Mouse (Mus musculus): ENCODE results near the gene Mettl26. TPM values are rescaled to one million over a fixed set of nuclear protein-coding genes. Genes with fewer than 3 reads are reported as not detected.

The Mettl26 gene
- polyA plus RNA-seq, 2 experiments: 52.0 to 62.9 TPM

DNA sequence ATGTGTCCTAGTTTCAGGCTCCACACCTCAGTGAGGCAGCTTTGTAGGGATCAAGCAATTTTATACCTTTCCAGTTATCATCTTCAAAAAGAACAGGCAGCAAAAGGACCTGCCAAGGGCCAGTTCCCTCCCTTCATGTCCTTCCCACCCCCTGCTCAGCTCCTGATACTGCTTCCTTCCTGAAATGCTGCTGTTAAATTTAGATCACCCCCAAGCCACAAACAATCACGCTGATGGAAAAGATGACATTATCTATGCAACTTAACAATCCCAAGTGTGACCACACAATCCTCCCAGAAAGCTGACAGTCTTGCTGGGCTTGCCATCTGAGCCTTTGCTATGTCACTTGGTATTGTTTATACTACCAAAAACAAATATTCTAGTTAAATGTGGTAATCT lies 39.0 kb downstream of the Mettl26 start:
- Histone ChIP-seq H3K27me3 (ENCODE audit: control insufficient read depth, insufficient read depth, low read length) (no peaks in the 10 kb centered on the region), H3K9ac (ENCODE audit: low read depth, low read length, severe bottlenecking) (no peak overlapping the region), H3K36me3 (ENCODE audit: control insufficient read depth, insufficient read depth, low read length) (peaks cover 16% of the 10 kb centered on the region), H3K9me3 (ENCODE audit: control insufficient read depth, low read length) (no peaks in the 10 kb centered on the region), H3K4me2 (replicated peaks; ENCODE audit: low read depth, low read length, severe bottlenecking) (no peak overlapping the region), H3K4me3 (replicated peaks; ENCODE audit: low read length) (no peak overlapping the region), H3K4me1 (ENCODE audit: control insufficient read depth, insufficient read depth, low read length) (peaks cover 10% of the 10 kb centered on the region; the same call in 1 of the 2 replicates), H3K27ac (replicated peaks; ENCODE audit: low read depth, low read length) (no peak overlapping the region)
- no peak for DNase-seq (ENCODE audit: low spot score)
- ATAC-seq (ENCODE audit: low FRiP score, low read depth): no peak
- TF ChIP-seq POLR2A (IDR thresholded peaks at IDR 0.05; ENCODE audit: borderline replicate concordance, extremely low read depth, insufficient read depth, insufficient read length): no peak
- WGBS: 86% methylated on average over 1 of the region's 1 CpGs

DNA sequence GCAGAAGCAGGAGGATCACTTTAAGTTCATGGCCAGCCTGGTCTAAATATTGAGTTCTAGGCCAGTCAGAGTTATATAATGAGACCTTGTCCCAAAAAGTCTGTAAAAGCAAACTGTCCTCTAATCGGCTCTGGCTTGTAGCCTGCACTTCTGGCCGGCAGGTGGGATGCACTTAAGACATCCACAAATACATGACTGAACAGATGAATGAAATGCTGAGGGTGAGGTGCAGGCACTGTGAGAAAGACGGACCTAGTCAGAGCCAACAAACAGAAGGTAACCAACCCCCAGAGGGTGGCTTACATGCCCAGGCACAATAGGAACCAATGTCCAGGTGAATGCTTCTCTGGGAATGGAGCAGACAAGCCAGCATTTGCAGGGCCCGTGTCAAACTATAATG lies 39.4 kb downstream of the Mettl26 start:
- DNase-seq (ENCODE audit: low spot score): no peak

DNA sequence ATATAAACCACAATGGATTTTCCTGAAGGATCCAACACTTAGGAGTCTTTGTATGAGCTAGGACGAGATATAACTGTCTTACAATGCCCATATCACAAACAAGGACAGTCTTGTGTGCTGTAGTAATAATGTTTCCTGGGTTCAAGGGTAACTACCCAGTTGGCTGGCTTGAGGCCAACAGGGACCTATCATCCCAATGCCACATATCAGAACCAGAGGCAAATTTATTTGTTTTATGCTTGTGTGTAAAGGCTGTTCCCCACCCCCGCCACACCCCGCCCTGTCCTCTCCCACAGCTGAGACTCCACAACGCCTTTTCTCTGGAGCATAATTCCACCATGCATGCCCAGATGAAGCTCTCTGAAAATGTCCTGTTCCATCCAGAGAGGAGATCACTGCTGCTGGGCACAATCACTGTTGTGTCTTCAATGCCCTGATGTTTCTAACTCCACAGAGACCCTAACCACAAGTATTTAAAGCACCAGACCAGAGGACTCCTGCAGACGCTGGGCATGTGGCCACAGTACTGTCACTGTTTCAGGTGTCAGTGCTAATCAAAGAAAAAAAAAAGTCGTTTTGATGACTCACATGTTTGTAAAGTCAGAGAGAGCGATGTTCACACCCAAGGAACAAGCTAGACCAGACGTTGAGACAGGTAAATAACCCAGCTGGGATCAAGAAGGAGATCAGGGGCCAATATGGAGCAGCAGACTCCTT lies 42.2 kb downstream of the Mettl26 start:
- Histone ChIP-seq H3K4me1 (ENCODE audit: control insufficient read depth, insufficient read depth, low read length) (peaks cover 10% of the 10 kb centered on the region; the same call in 1 of the 2 replicates), H3K4me2 (replicated peaks; ENCODE audit: low read depth, low read length, severe bottlenecking) (no peak overlapping the region), H3K27me3 (ENCODE audit: control insufficient read depth, insufficient read depth, low read length) (no peaks in the 10 kb centered on the region), H3K9ac (ENCODE audit: low read depth, low read length, severe bottlenecking) (no peak overlapping the region), H3K9me3 (ENCODE audit: control insufficient read depth, low read length) (no peaks in the 10 kb centered on the region), H3K36me3 (ENCODE audit: control insufficient read depth, insufficient read depth, low read length) (peaks cover 11% of the 10 kb centered on the region), H3K4me3 (replicated peaks; ENCODE audit: low read length) (no peak overlapping the region), H3K27ac (replicated peaks; ENCODE audit: low read depth, low read length) (no peak overlapping the region)
- ATAC-seq (ENCODE audit: low FRiP score, low read depth) (no peak), DNase-seq (ENCODE audit: low spot score) (no peak)
- WGBS: 81% methylated on average over 8 of the region's 8 CpGs
- TF ChIP-seq POLR2A (IDR thresholded peaks at IDR 0.05; ENCODE audit: borderline replicate concordance, extremely low read depth, insufficient read depth, insufficient read length): no peak

More for the DNA sequence above, 39.4 kb downstream of the Mettl26 start:
- Histone ChIP-seq H3K27ac (replicated peaks; ENCODE audit: low read depth, low read length) (no peak overlapping the region), H3K27me3 (ENCODE audit: control insufficient read depth, insufficient read depth, low read length) (no peaks in the 10 kb centered on the region), H3K36me3 (ENCODE audit: control insufficient read depth, insufficient read depth, low read length) (peaks cover 16% of the 10 kb centered on the region), H3K4me2 (replicated peaks; ENCODE audit: low read depth, low read length, severe bottlenecking) (no peak overlapping the region), H3K4me1 (ENCODE audit: control insufficient read depth, insufficient read depth, low read length) (peaks cover 10% of the 10 kb centered on the region; the same call in 1 of the 2 replicates), H3K4me3 (replicated peaks; ENCODE audit: low read length) (no peak overlapping the region), H3K9me3 (ENCODE audit: control insufficient read depth, low read length) (no peaks in the 10 kb centered on the region), H3K9ac (ENCODE audit: low read depth, low read length, severe bottlenecking) (no peak overlapping the region)
- no peak for TF ChIP-seq POLR2A (IDR thresholded peaks at IDR 0.05; ENCODE audit: borderline replicate concordance, extremely low read depth, insufficient read depth, insufficient read length)
- WGBS: 86% methylated on average over 4 of the region's 4 CpGs
- no peak for ATAC-seq (ENCODE audit: low FRiP score, low read depth)

DNA sequence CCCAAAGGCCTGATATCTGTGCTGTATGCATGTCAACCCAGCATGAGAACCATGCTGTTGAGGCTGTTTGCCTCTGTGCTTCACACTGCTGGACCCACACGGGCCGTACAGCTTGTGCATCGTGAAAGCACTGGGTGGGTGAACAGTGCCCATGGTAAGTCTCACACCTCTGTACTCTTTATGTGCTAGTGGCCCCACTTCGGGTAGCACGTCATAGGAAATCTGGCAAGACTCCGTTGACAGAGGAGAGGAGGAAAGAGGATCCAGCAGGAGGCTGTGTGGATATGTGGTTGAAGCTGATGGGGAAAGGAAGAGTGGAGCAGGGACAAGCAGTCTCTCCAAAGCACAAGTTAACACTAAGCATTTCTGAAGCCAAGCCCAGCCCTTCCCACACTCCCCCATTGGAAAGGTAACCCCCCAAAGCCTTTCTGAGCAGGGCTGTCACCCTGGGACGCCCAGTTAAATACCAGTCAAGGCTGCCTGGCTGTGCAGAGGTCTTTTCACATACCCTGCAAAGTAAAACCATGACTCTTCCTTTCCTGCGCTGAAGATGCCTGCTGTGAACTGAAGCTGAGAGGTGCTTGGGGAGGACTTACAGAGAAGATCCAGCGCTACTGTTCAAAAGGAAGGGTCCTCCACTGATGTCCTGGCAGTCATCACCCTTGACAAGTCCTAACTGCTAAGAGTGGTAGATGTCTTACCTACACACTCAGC lies 43.3 kb downstream of the Mettl26 start:
- ATAC-seq (ENCODE audit: low FRiP score, low read depth) (no peak), DNase-seq (ENCODE audit: low spot score) (no peak)
- Histone ChIP-seq H3K27ac (replicated peaks; ENCODE audit: low read depth, low read length) (no peak overlapping the region), H3K4me1 (ENCODE audit: control insufficient read depth, insufficient read depth, low read length) (peaks cover 10% of the 10 kb centered on the region; the same call in 1 of the 2 replicates), H3K4me2 (replicated peaks; ENCODE audit: low read depth, low read length, severe bottlenecking) (peak overlapping the region; percentile 58), H3K27me3 (ENCODE audit: control insufficient read depth, insufficient read depth, low read length) (no peaks in the 10 kb centered on the region), H3K4me3 (replicated peaks; ENCODE audit: low read length) (peak overlapping the region; percentile 89), H3K9ac (ENCODE audit: low read depth, low read length, severe bottlenecking) (peak overlapping the region; percentile 85), H3K36me3 (ENCODE audit: control insufficient read depth, insufficient read depth, low read length) (peaks cover 6% of the 10 kb centered on the region), H3K9me3 (ENCODE audit: control insufficient read depth, low read length) (no peaks in the 10 kb centered on the region)
- 87% methylated on average over 9 of the region's 9 CpGs for WGBS
- TF ChIP-seq POLR2A (IDR thresholded peaks at IDR 0.05; ENCODE audit: borderline replicate concordance, extremely low read depth, insufficient read depth, insufficient read length): no peak

DNA sequence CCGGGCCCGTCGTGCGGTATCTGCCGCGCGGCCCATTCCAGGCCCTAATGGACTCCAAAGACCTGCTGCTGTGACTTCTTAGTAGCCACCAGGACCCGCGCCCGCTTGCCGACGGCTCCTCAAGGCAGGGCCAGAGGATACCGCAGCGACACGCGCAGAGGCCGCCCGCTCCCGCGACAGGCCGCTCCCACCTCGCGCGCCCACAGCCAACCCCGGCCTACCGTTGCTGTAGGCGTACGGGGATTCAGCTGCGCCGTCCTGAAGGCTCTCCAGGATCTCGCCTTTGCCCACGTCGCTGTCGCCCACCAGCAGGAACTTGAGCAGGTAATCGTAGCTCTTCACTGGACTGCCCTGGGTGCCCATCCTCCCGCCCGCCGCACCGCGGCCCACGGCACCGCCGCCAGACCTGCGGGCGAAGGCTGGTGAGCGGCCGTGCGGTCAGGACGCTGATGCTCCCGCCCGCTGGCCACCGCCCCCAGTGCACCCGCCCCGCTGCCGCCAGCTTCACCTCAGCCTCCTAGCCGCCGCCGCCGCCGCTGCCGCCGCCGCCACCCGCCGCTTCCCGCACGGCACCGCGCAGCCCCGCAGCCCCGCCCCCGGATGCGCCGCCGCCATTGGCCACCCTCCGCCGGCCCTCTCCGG lies 44.4 kb downstream of the Mettl26 start, which contains the start of gene Rab40c:
Gene Rab40c (minus strand): TSS at position 584 of the 642 bp plus-strand sequence.
- Histone ChIP-seq H3K27ac (replicated peaks; ENCODE audit: low read depth, low read length) (peak within 1 kb of the TSS; percentile 82), H3K4me2 (replicated peaks; ENCODE audit: low read depth, low read length, severe bottlenecking) (peak within 1 kb of the TSS; percentile 60), H3K4me1 (ENCODE audit: control insufficient read depth, insufficient read depth, low read length) (peaks cover 10% of the 10 kb centered on the region; the same call in 1 of the 2 replicates), H3K9me3 (ENCODE audit: control insufficient read depth, low read length) (no peaks in the 10 kb centered on the region), H3K36me3 (ENCODE audit: control insufficient read depth, insufficient read depth, low read length) (peaks cover 4% of the 10 kb centered on the region; the same call in 1 of the 2 replicates), H3K4me3 (replicated peaks; ENCODE audit: low read length) (peak within 1 kb of the TSS; percentile 89), H3K9ac (ENCODE audit: low read depth, low read length, severe bottlenecking) (peak within 1 kb of the TSS; percentile 85), H3K27me3 (ENCODE audit: control insufficient read depth, insufficient read depth, low read length) (no peaks in the 10 kb centered on the region)
- ATAC-seq (ENCODE audit: low FRiP score, low read depth): no peak
- TF ChIP-seq POLR2A (IDR thresholded peaks at IDR 0.05; ENCODE audit: borderline replicate concordance, extremely low read depth, insufficient read depth, insufficient read length): no peak
- DNase-seq (ENCODE audit: low spot score): peak; percentile 9
- under 1% methylated on average over 47 of the region's 78 CpGs for WGBS

All from limb, embryonic 14.5 days (tissue).